Mouse (Mus musculus): ENCODE results near the gene Ctps2. TPM values are rescaled to one million over a fixed set of nuclear protein-coding genes. Genes with fewer than 3 reads are reported as not detected.
A peak's percentile ranks its signal among the peaks of the same experiment; 100 is the strongest.
"Not testable (repeated sequence)": the region's sequence is repeated elsewhere in the genome, so short reads cannot be mapped to it uniquely, and the experiment has no call there.

Gene Ctps2
- polyA plus RNA-seq (2014; fragmentation: Nextera tagmentation; extraction: Ambion mirVana), result 77.7 and 99.7 TPM in 2 replicates

GRCm38 (mm10) chrX:162900938-162901337 is at the start of gene Ctps2:
Gene Ctps2, plus strand, starts transcription at chrX:162901238.
- 26% methylated on average over 4 of the region's 4 CpGs for WGBS
- peak within 1 kb of the TSS; percentile 64 for H3K4me2 ChIP-seq (ENCODE audit: low read depth, low read length)

GRCm38 (mm10) chrX:162868294-162868965 is 32.6 kb upstream of the Ctps2 start:
- peaks cover 16% of the 10 kb centered on the region; the same call in 1 of the 2 replicates for H3K36me3 ChIP-seq (ENCODE audit: control insufficient read depth, insufficient read depth, low read length)
- 70% methylated on average over 3 of the region's 3 CpGs for WGBS
- no peaks in the 10 kb centered on the region for H3K4me1 ChIP-seq (ENCODE audit: control insufficient read depth, insufficient read depth, low read length)
- H3K4me3 ChIP-seq (ENCODE audit: low read depth, low read length), result no peak overlapping the region
- DNase-seq (ENCODE audit: low spot score) (no peak), ATAC-seq (ENCODE audit: low read depth) (no peak)
- no peak overlapping the region for H3K27ac ChIP-seq (replicated peaks; ENCODE audit: low read depth, low read length)
- H3K9ac ChIP-seq (ENCODE audit: low read depth, low read length), result no peak overlapping the region
- no peak overlapping the region for H3K4me2 ChIP-seq (ENCODE audit: low read depth, low read length)
- H3K9me3 ChIP-seq (ENCODE audit: control insufficient read depth, low read length), result no peaks in the 10 kb centered on the region
- no peaks in the 10 kb centered on the region for H3K27me3 ChIP-seq (replicated peaks; ENCODE audit: control insufficient read depth, insufficient read depth, low read length)

More at GRCm38 (mm10) chrX:162900938-162901337, at the start of gene Ctps2:
- H3K9me3 ChIP-seq (ENCODE audit: control insufficient read depth, low read length), result no peaks in the 10 kb centered on the region
- DNase-seq (ENCODE audit: low spot score), result no peak
- H3K27me3 ChIP-seq (replicated peaks; ENCODE audit: control insufficient read depth, insufficient read depth, low read length), result no peaks in the 10 kb centered on the region
- H3K36me3 ChIP-seq (ENCODE audit: control insufficient read depth, insufficient read depth, low read length), result no peaks in the 10 kb centered on the region
- peak within 1 kb of the TSS; percentile 79 for H3K27ac ChIP-seq (replicated peaks; ENCODE audit: low read depth, low read length)
- ATAC-seq (ENCODE audit: low read depth), result no peak
- 0 out of 2 replicates have a peak, but pooled peaks cover 3% of the 10 kb centered on the region for H3K4me1 ChIP-seq (ENCODE audit: control insufficient read depth, insufficient read depth, low read length)
- H3K4me3 ChIP-seq (ENCODE audit: low read depth, low read length), result peak within 1 kb of the TSS; percentile 61
- H3K9ac ChIP-seq (ENCODE audit: low read depth, low read length), result peak within 1 kb of the TSS; percentile 73

- H3K27me3 ChIP-seq (replicated peaks; ENCODE audit: control insufficient read depth, insufficient read depth, low read length), result no peaks in the 10 kb centered on the region
- WGBS, result 41% methylated on average over 4 of the region's 4 CpGs
- H3K4me3 ChIP-seq (ENCODE audit: low read depth, low read length), result no peak overlapping the region
- H3K27ac ChIP-seq (replicated peaks; ENCODE audit: low read depth, low read length), result no peak overlapping the region
- no peaks in the 10 kb centered on the region for H3K9me3 ChIP-seq (ENCODE audit: control insufficient read depth, low read length)
- H3K36me3 ChIP-seq (ENCODE audit: control insufficient read depth, insufficient read depth, low read length), result peaks cover 16% of the 10 kb centered on the region
- no peaks in the 10 kb centered on the region for H3K4me1 ChIP-seq (ENCODE audit: control insufficient read depth, insufficient read depth, low read length)
- DNase-seq (ENCODE audit: low spot score) (no peak), ATAC-seq (ENCODE audit: low read depth) (no peak)
- H3K4me2 ChIP-seq (ENCODE audit: low read depth, low read length), result no peak overlapping the region
- H3K9ac ChIP-seq (ENCODE audit: low read depth, low read length), result no peak overlapping the region
These were observed 29.1 kb upstream of the Ctps2 start for GRCm38 (mm10) chrX:162871734-162872517.

GRCm38 (mm10) chrX:162873761-162874160 is 27.3 kb upstream of the Ctps2 start:
- no peak for ATAC-seq (ENCODE audit: low read depth)

GRCm38 (mm10) chrX:162878236-162878635 is 22.8 kb upstream of the Ctps2 start:
- no peak overlapping the region for H3K9ac ChIP-seq (ENCODE audit: low read depth, low read length)
- H3K36me3 ChIP-seq (ENCODE audit: control insufficient read depth, insufficient read depth, low read length), result peaks cover 10% of the 10 kb centered on the region; the same call in 1 of the 2 replicates
- no peaks in the 10 kb centered on the region for H3K27me3 ChIP-seq (replicated peaks; ENCODE audit: control insufficient read depth, insufficient read depth, low read length)
- no peak overlapping the region for H3K27ac ChIP-seq (replicated peaks; ENCODE audit: low read depth, low read length)
- no peaks in the 10 kb centered on the region for H3K9me3 ChIP-seq (ENCODE audit: control insufficient read depth, low read length)
- no peak for ATAC-seq (ENCODE audit: low read depth)
- no peaks in the 10 kb centered on the region for H3K4me1 ChIP-seq (ENCODE audit: control insufficient read depth, insufficient read depth, low read length)
- no peak overlapping the region for H3K4me2 ChIP-seq (ENCODE audit: low read depth, low read length)
- DNase-seq (ENCODE audit: low spot score), result no peak
- WGBS, result 79% methylated on average over 3 of the region's 3 CpGs
- H3K4me3 ChIP-seq (ENCODE audit: low read depth, low read length), result no peak overlapping the region

More at GRCm38 (mm10) chrX:162873761-162874160, 27.3 kb upstream of the Ctps2 start:
- Histone ChIP-seq H3K27ac (replicated peaks; ENCODE audit: low read depth, low read length) (no peak overlapping the region), H3K36me3 (ENCODE audit: control insufficient read depth, insufficient read depth, low read length) (peaks cover 16% of the 10 kb centered on the region), H3K4me3 (ENCODE audit: low read depth, low read length) (no peak overlapping the region), H3K9ac (ENCODE audit: low read depth, low read length) (no peak overlapping the region), H3K4me1 (ENCODE audit: control insufficient read depth, insufficient read depth, low read length) (no peaks in the 10 kb centered on the region), H3K4me2 (ENCODE audit: low read depth, low read length) (no peak overlapping the region), H3K27me3 (replicated peaks; ENCODE audit: control insufficient read depth, insufficient read depth, low read length) (no peaks in the 10 kb centered on the region), H3K9me3 (ENCODE audit: control insufficient read depth, low read length) (no peaks in the 10 kb centered on the region)
- 71% methylated on average over 2 of the region's 2 CpGs for WGBS
- no peak for DNase-seq (ENCODE audit: low spot score)

GRCm38 (mm10) chrX:162887931-162888511 is 13.0 kb upstream of the Ctps2 start, which contains the start of gene Syap1:
Gene Syap1, minus strand, starts transcription at chrX:162888447.
- H3K4me1 ChIP-seq (ENCODE audit: control insufficient read depth, insufficient read depth, low read length), result no peaks in the 10 kb centered on the region
- no peaks in the 10 kb centered on the region for H3K36me3 ChIP-seq (ENCODE audit: control insufficient read depth, insufficient read depth, low read length)
- ATAC-seq (ENCODE audit: low read depth) (peak; percentile 95), DNase-seq (ENCODE audit: low spot score) (peak; percentile 87)
- H3K4me2 ChIP-seq (ENCODE audit: low read depth, low read length), result peak within 1 kb of the TSS; percentile 52
- peak within 1 kb of the TSS; percentile 63 for H3K4me3 ChIP-seq (ENCODE audit: low read depth, low read length)
- H3K27me3 ChIP-seq (replicated peaks; ENCODE audit: control insufficient read depth, insufficient read depth, low read length), result no peaks in the 10 kb centered on the region; the same call in 1 of the 2 replicates
- H3K27ac ChIP-seq (replicated peaks; ENCODE audit: low read depth, low read length), result peak within 1 kb of the TSS; percentile 71
- no peaks in the 10 kb centered on the region for H3K9me3 ChIP-seq (ENCODE audit: control insufficient read depth, low read length)
- H3K9ac ChIP-seq (ENCODE audit: low read depth, low read length), result peak within 1 kb of the TSS; percentile 89
- WGBS, result 19% methylated on average over 16 of the region's 47 CpGs

- peak; percentile 6 for DNase-seq (ENCODE audit: low spot score)
- 75% methylated on average over 9 of the region's 25 CpGs for WGBS
- not testable (repeated sequence) for H3K4me1 ChIP-seq (ENCODE audit: control insufficient read depth, insufficient read depth, low read length); H3K4me3 ChIP-seq (ENCODE audit: low read depth, low read length); H3K9me3 ChIP-seq (ENCODE audit: control insufficient read depth, low read length); H3K27ac ChIP-seq (replicated peaks; ENCODE audit: low read depth, low read length); H3K27me3 ChIP-seq (replicated peaks; ENCODE audit: control insufficient read depth, insufficient read depth, low read length); ATAC-seq (ENCODE audit: low read depth); H3K9ac ChIP-seq (ENCODE audit: low read depth, low read length); H3K36me3 ChIP-seq (ENCODE audit: control insufficient read depth, insufficient read depth, low read length)
- 0 out of 2 replicates have a peak overlapping the region, but pooled peaks have one; percentile 12 for H3K4me2 ChIP-seq (ENCODE audit: low read depth, low read length)
These were observed 12.3 kb upstream of the Ctps2 start for GRCm38 (mm10) chrX:162888575-162889223.

Measured in embryonic facial prominence, embryonic 14.5 days (tissue).